Mouse (Mus musculus) natural killer cell, adult 2 months (primary cell): Measurements from ENCODE around the gene Ythdf2.
A peak's percentile ranks its signal among the peaks of the same experiment; 100 is the strongest.
"Not testable (repeated sequence)": the region's sequence is repeated elsewhere in the genome, so short reads cannot be mapped to it uniquely, and the experiment has no call there.

Experiments
- DNase-seq, 2 experiments: peaks; one replicate each; pipeline ENCODE4 v3.0.0; 2022; ENCODE audit warnings: low spot score in 2 of 2

Gene Ythdf2

GRCm38 (mm10) chr4:132211953-132212734 lies at the start of gene Ythdf2:
Gene Ythdf2, minus strand, starts transcription at chr4:132212303.
- DNase-seq: peak; percentile 96 to 98

- DNase-seq: peak; percentile 33 to 36
These were observed 48.6 kb upstream of the Ythdf2 start for GRCm38 (mm10) chr4:132260404-132261379.

GRCm38 (mm10) chr4:132259248-132259647 lies 47.1 kb upstream of the Ythdf2 start:
- DNase-seq: no peak

GRCm38 (mm10) chr4:132256384-132256783 lies 44.3 kb upstream of the Ythdf2 start:
- no peak for DNase-seq

- DNase-seq: peak in 1 of 2 experiments; percentile 19
These were observed 42.9 kb upstream of the Ythdf2 start for GRCm38 (mm10) chr4:132254986-132255385.

- DNase-seq: no peak
These were observed 41.5 kb upstream of the Ythdf2 start for GRCm38 (mm10) chr4:132253622-132254021.

GRCm38 (mm10) chr4:132253128-132253527 lies 41.0 kb upstream of the Ythdf2 start:
- DNase-seq: no peak

GRCm38 (mm10) chr4:132251596-132251995 lies 39.5 kb upstream of the Ythdf2 start:
- DNase-seq: peak in 1 of 2 experiments; percentile 32

- no peak for DNase-seq
These were observed 35.4 kb upstream of the Ythdf2 start for GRCm38 (mm10) chr4:132247451-132247997.

- DNase-seq: no peak
These were observed 33.5 kb upstream of the Ythdf2 start for GRCm38 (mm10) chr4:132245643-132246042.

- DNase-seq: no peak
These were observed 29.1 kb upstream of the Ythdf2 start for GRCm38 (mm10) chr4:132241208-132241607.

- no peak for DNase-seq
These were observed 28.3 kb upstream of the Ythdf2 start for GRCm38 (mm10) chr4:132240367-132240766.

GRCm38 (mm10) chr4:132238356-132238755 lies 26.3 kb upstream of the Ythdf2 start:
- no peak for DNase-seq

- DNase-seq: no peak
These were observed 22.6 kb upstream of the Ythdf2 start for GRCm38 (mm10) chr4:132234710-132235109.

GRCm38 (mm10) chr4:132230422-132230821 lies 18.3 kb upstream of the Ythdf2 start:
- DNase-seq: no peak

- not testable (repeated sequence) for DNase-seq
These were observed 9.9 kb upstream of the Ythdf2 start for GRCm38 (mm10) chr4:132222001-132222400.

- not testable (repeated sequence) for DNase-seq
These were observed 6.3 kb upstream of the Ythdf2 start for GRCm38 (mm10) chr4:132218439-132218838.

- no peak for DNase-seq
These were observed 5.7 kb upstream of the Ythdf2 start for GRCm38 (mm10) chr4:132217781-132218180.

- no peak for DNase-seq
These were observed 4.5 kb upstream of the Ythdf2 start for GRCm38 (mm10) chr4:132216602-132217001.

- peak in 1 of 2 experiments; percentile 30 for DNase-seq
These were observed 2.7 kb upstream of the Ythdf2 start for GRCm38 (mm10) chr4:132214847-132215246.

GRCm38 (mm10) chr4:132211091-132211942 lies 786 bp downstream of the Ythdf2 start:
- DNase-seq: peak; percentile 16 to 26
